Mouse (Mus musculus): ENCODE measurements at regions not wholly inside any gene's neighbourhood (a gene's known extent, or its start where the extent isn't known, plus 50 kb on each side); places are given as distances from the start of the nearest gene placed in this dataset.

DNA sequence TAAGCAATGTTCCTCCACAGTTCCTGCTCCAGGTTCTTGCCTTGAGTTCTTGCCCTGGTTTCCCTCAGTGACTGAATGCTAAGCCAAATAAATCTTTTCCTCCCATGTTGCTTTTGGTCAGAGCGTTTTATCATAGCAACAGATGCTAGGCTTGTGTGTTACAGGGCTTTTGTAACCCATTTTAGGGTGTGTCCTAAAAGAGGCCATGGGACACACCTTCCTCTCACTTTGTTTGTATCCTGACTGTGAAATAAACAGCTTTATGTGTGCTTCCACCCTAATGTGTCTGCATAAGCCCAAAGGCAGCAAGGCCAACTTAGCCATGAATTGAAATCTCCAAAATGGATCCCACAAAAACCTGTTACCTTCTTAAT, 53.9 kb upstream of the Parp11 start:
- H3K27me3 ChIP-seq (ENCODE audit: insufficient read depth, poor library complexity, severe bottlenecking): no peaks in the 10 kb centered on the region
- whole genome bisulfite sequencing: 90% methylated on average over 1 of the region's 1 CpGs
- no peak overlapping the region for H3K4me3 ChIP-seq
- no peak overlapping the region for H3K27ac ChIP-seq
- no peak for DNase-seq (ENCODE audit: low spot score)
- H3K9me3 ChIP-seq: no peaks in the 10 kb centered on the region
- H3K36me3 ChIP-seq: no peaks in the 10 kb centered on the region
- peaks cover 17% of the 10 kb centered on the region for H3K4me1 ChIP-seq

DNA sequence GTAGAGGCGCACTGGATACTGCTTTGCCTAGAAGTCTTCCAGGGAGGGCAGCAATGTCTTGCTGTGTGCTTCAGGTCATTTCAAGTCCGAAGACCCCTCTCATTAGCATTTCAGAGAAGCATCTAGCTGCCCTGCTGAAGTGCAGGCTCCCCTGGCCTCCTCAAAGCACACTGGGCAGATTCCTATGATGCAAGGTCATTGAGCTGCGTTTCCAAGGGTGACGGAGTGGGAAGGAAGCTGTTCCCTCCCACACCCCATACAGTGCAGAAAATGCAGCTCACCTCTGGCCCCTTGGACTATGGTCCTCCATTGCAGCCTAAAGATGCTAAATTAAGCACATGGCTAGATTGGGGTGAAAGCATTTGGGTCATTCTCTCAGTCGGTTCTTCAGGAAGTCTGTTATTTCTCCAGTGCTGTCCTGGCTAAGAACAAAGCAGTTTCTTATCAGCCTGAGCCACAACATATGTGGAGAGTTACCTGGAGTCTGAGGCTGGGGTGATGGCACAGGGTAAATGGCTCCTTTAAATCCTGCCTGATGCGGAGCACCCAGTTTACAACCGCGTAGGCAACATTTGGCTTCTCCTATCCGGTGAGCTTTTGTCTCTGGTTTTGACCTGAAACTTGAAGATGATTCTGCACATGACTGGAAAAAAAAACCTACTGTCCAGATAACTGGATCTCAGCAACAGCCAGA, 52.6 kb upstream of the Parp11 start:
- H3K36me3 ChIP-seq: no peaks in the 10 kb centered on the region
- H3K27ac ChIP-seq: peak overlapping the region; percentile 63; the same call in 1 of the 2 replicates
- no peak overlapping the region for H3K4me3 ChIP-seq
- peak; percentile 84 for DNase-seq (ENCODE audit: low spot score)
- peaks cover 15% of the 10 kb centered on the region for H3K4me1 ChIP-seq
- H3K27me3 ChIP-seq (ENCODE audit: insufficient read depth, poor library complexity, severe bottlenecking): no peaks in the 10 kb centered on the region
- 28% methylated on average over 9 of the region's 9 CpGs for WGBS
- H3K9me3 ChIP-seq: no peaks in the 10 kb centered on the region

Data from heart, embryonic 10.5 days (tissue).